In genomic region chr5:30587681-30588300, GRCm38 (mm10) we compare ENCODE assay signal across 8 mouse cellular contexts. TPM values are rescaled to one million over a fixed set of nuclear protein-coding genes. Genes with fewer than 3 reads are reported as not detected.
A peak's percentile ranks its signal among the peaks of the same experiment; 100 is the strongest.
DNase-seq lines count a peak whose midpoint lies in the region; ATAC-seq and TF ChIP-seq lines count a peak whose summit lies in the region.

Gene Kcnk3 (plus strand): TSS chr5:30588170.

- ATAC-seq in common myeloid progenitor, adult 5-6 weeks (replicated peaks; ENCODE audit: low read depth, poor library complexity, severe bottlenecking), result 0 out of 2 replicates have a peak, but pooled peaks have one; percentile 47
- peak; percentile 77 for ATAC-seq in intestine, embryonic 16.5 days
- 0 out of 2 replicates have a peak, but pooled peaks have one; percentile 40 for ATAC-seq in limb, embryonic 15.5 days (ENCODE audit: insufficient number of reproducible peaks, low FRiP score, low TSS enrichment, low read depth)
- ATAC-seq in midbrain, postnatal 0 days (ENCODE audit: low FRiP score), result peak; percentile 55

- no peak for TF ChIP-seq CTCF in layer of hippocampus, adult 2 months (conservative IDR thresholded peaks at IDR 0.05)
- TF ChIP-seq CTCF in midbrain, postnatal 0 days (IDR thresholded peaks at IDR 0.05), result no peak

- no peaks in the 10 kb centered on the region for H3K9me3 ChIP-seq in intestine, embryonic 16.5 days (ENCODE audit: control insufficient read depth, low read length)
- no peaks in the 10 kb centered on the region for H3K9me3 ChIP-seq in limb, embryonic 15.5 days
- H3K9me3 ChIP-seq in midbrain, postnatal 0 days (ENCODE audit: low read length), result no peaks in the 10 kb centered on the region

- H3K4me1 ChIP-seq in intestine, embryonic 16.5 days (ENCODE audit: control insufficient read depth, insufficient read depth, low read length), result peaks cover 21% of the 10 kb centered on the region
- peaks cover 15% of the 10 kb centered on the region for H3K4me1 ChIP-seq in limb, embryonic 15.5 days
- peaks cover 9% of the 10 kb centered on the region for H3K4me1 ChIP-seq in midbrain, postnatal 0 days (ENCODE audit: insufficient read depth, low read length)

- H3K4me3 ChIP-seq in layer of hippocampus, adult 2 months, result peak within 1 kb of the TSS; percentile 69
- peak within 1 kb of the TSS; percentile 62 for H3K4me3 ChIP-seq in intestine, embryonic 16.5 days (ENCODE audit: low read length)
- H3K4me3 ChIP-seq in limb, embryonic 15.5 days, result peak within 1 kb of the TSS; percentile 40
- H3K4me3 ChIP-seq in midbrain, postnatal 0 days (ENCODE audit: low read depth, low read length), result peak within 1 kb of the TSS; percentile 79

- peak in 1 of 2 experiments; percentile 46 for DNase-seq in layer of hippocampus, adult 2 months (ENCODE audit: low spot score in 2 of 2)
- no peak for DNase-seq in layer of hippocampus, postnatal 36 days
- no peak for DNase-seq in gonadal fat pad, adult 2 months (ENCODE audit: low read depth)
- DNase-seq in midbrain, postnatal 0 days (ENCODE audit: low spot score), result peak; percentile 42
- DNase-seq in thymus, postnatal 0 days (ENCODE audit: low spot score), result peak; percentile 4

- peak within 1 kb of the TSS; percentile 82 for H3K27ac ChIP-seq in layer of hippocampus, adult 2 months
- peak within 1 kb of the TSS; percentile 76 for H3K27ac ChIP-seq in intestine, embryonic 16.5 days (ENCODE audit: low read length)
- H3K27ac ChIP-seq in limb, embryonic 15.5 days, result no peak within 1 kb of the TSS
- peak within 1 kb of the TSS; percentile 60 for H3K27ac ChIP-seq in midbrain, postnatal 0 days (ENCODE audit: low read depth, low read length)

- peak within 1 kb of the TSS; percentile 82 for H3K4me2 ChIP-seq in intestine, embryonic 16.5 days (ENCODE audit: low read depth, low read length)
- H3K4me2 ChIP-seq in limb, embryonic 15.5 days, result peak within 1 kb of the TSS; percentile 92
- H3K4me2 ChIP-seq in midbrain, postnatal 0 days (ENCODE audit: low read depth, low read length, poor library complexity, severe bottlenecking), result peak within 1 kb of the TSS; percentile 97

- peaks cover 21% of the 10 kb centered on the region for H3K27me3 ChIP-seq in intestine, embryonic 16.5 days (replicated peaks; ENCODE audit: control insufficient read depth, insufficient read depth, low read length)
- peaks cover 81% of the 10 kb centered on the region for H3K27me3 ChIP-seq in limb, embryonic 15.5 days
- no peaks in the 10 kb centered on the region for H3K27me3 ChIP-seq in midbrain, postnatal 0 days (ENCODE audit: insufficient read depth, low read length)

- peak within 1 kb of the TSS; percentile 73 for H3K9ac ChIP-seq in intestine, embryonic 16.5 days (ENCODE audit: low read depth, low read length)
- no peak within 1 kb of the TSS for H3K9ac ChIP-seq in limb, embryonic 15.5 days
- peak within 1 kb of the TSS; percentile 85 for H3K9ac ChIP-seq in midbrain, postnatal 0 days (replicated peaks; ENCODE audit: low read length, poor library complexity, severe bottlenecking)

- 0% methylated on average over 32 of the region's 54 CpGs for WGBS in intestine, embryonic 16.5 days
- 2% methylated on average over 16 of the region's 54 CpGs for WGBS in limb, embryonic 15.5 days
- WGBS in midbrain, postnatal 0 days, result 2% methylated on average over 16 of the region's 54 CpGs

- no peaks in the 10 kb centered on the region for H3K36me3 ChIP-seq in intestine, embryonic 16.5 days (ENCODE audit: control insufficient read depth, insufficient read depth, low read length)
- no peaks in the 10 kb centered on the region for H3K36me3 ChIP-seq in limb, embryonic 15.5 days
- no peaks in the 10 kb centered on the region for H3K36me3 ChIP-seq in midbrain, postnatal 0 days (ENCODE audit: insufficient read depth, low read length)

RNA-seq across cellular contexts. Expression of gene Kcnk3, which starts in this region (rescaled TPM):
- total RNA-seq in layer of hippocampus, adult 2 months (2021), result 10 to 100 TPM in 1 of 2 experiments, 1 to 10 TPM in 1; 9.7 to 11.3 TPM
- 1 to 10 TPM; 7.7 to 9.8 TPM for total RNA-seq in layer of hippocampus, postnatal 36 days (2021)
- not detected in 2 replicates for total RNA-seq in common myeloid progenitor, adult 5-6 weeks (2017)
- 15.7 and 23.9 TPM in 2 replicates for polyA plus RNA-seq in gonadal fat pad, adult 2 months (2012; rRNA removed)
- polyA plus RNA-seq in intestine, embryonic 16.5 days (2015; fragmentation: Nextera tagmentation; extraction: Ambion mirVana), result 8.7 and 12.2 TPM in 2 replicates
- polyA plus RNA-seq in limb, embryonic 15.5 days (2015; fragmentation: Nextera tagmentation; extraction: Ambion mirVana), result 0.68 and 0.86 TPM in 2 replicates
- total RNA-seq in midbrain, postnatal 0 days (2014; rRNA removed), result 18.8 and 21.8 TPM in 2 replicates
- polyA plus RNA-seq in midbrain, postnatal 0 days (2015; fragmentation: Nextera tagmentation; extraction: Ambion mirVana), result 12.2 and 12.3 TPM in 2 replicates
- 0.37 and 0.39 TPM in 2 replicates for polyA plus RNA-seq in thymus, postnatal 0 days (2015; fragmentation: Nextera tagmentation; extraction: Ambion mirVana)

Comparison
In these comparisons a context has a peak if more than half of its experiments do, and no peak if none do; other contexts are left out.
1. Peak in ATAC-seq in common myeloid progenitor, adult 5-6 weeks; RNA of the gene not detected or under 1 TPM.
2. Peak in ATAC-seq, H3K4me3 ChIP-seq and H3K4me2 ChIP-seq in limb, embryonic 15.5 days; RNA of the gene not detected or under 1 TPM.
3. Peak in DNase-seq in thymus, postnatal 0 days; RNA of the gene not detected or under 1 TPM.